Mouse (Mus musculus) ES-CJ7 (cell line): ENCODE measurements at regions not wholly inside any gene's neighbourhood (a gene's known extent, or its start where the extent isn't known, plus 50 kb on each side); places are given as distances from the start of the nearest gene placed in this dataset.

Experiments
- DNase-seq: peaks from one replicate; pipeline ENCODE4 v3.0.0; 2011; ENCODE audit warnings: low read depth, low spot score

DNA sequence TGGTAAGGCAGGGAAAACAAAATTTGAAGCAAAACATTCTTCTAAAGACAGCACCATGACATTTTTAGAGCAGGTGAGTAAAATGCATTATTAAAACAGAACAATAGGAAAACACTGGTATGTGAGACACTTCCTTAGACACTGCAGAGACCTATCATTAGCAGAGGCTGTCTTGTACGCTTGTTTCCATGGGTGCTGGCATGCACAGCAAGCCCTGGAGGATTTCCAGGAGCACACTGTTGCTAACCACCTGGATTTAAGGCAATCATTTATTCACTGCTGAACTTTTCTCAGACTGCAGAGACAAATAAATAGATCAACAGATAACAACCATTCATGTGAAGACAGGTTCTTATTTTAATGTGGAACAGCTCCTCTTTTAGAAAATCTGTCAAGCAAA is 127.7 kb downstream of the Pros1 start:
- no peak for DNase-seq

- no peak for DNase-seq
Observed at GRCm38 (mm10) chr16:62982558-62982957, 128.5 kb downstream of the Pros1 start.

- no peak for DNase-seq
Observed at GRCm38 (mm10) chr16:62995555-62995954, 141.4 kb downstream of the Pros1 start.

DNA sequence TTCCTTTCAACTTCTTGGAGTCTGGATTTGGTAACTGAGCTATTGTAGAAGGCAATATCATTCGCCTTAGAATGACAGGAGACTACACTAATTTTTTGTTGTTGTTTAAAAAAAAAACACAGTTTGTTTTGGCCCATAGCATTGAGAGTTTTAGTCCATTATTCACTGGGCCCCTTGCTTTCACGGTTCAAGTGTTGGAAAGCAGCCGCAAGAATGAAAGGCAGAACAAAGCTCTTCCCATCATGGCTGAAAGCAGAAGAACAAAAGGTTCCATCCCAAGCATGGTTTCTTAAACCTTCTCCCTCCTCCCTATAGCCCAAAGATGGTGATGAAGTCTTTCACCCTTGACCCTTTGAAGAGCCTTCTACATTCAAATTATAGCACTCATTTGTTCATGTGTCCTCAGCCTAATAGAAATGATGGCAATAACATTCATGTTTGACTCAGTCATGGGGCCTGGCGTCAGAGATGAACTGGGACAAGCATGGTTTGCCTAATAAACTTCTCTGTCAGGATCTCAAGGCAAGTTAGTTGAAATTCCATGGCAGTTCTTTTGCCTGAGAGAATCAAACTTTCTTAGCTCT is 157.1 kb downstream of the Pros1 start:
- DNase-seq, result no peak

- peak; percentile 49 for DNase-seq
Observed at GRCm38 (mm10) chr16:63014453-63014852, 160.3 kb downstream of the Pros1 start.

DNA sequence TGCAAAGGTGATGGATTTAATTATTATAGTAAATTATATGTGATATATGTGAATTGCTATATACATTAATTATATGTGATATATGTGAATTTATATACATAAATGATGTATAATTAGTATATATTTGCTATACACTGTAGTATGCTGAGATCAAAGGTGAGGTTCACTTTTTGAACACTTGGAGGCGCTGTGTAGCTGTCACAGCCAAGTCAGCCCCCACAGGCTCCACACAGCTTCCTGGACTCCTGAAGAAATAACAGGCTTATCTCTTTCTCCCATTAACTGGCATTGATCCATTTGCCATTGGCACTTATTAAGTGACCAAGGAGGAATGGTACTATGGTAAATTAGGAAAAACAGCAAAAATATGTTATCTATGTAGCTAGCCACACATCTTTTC is 162.0 kb downstream of the Pros1 start:
- DNase-seq, result peak; percentile 36

DNA sequence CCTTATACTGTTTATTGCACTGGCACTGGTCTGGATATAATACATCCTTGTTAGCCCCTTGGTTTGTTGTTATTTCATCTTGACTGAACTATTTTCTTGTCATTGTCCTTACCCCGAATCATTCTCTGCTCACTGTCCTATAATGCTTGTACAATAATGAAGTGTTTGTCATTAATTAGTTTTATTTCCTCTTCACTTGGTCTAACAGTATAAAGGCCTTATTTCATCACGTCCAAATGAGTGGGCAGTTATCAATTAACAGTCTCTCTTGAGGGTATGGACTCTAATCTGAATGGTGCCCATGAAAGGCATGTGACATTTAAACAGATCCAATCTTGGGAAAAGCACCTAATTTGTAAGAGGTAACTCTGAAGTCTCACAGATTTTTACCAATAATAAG is 162.6 kb downstream of the Pros1 start:
- no peak for DNase-seq

GRCm38 (mm10) chr16:63030399-63030798 is 176.3 kb downstream of the Pros1 start:
- DNase-seq, result no peak

DNA sequence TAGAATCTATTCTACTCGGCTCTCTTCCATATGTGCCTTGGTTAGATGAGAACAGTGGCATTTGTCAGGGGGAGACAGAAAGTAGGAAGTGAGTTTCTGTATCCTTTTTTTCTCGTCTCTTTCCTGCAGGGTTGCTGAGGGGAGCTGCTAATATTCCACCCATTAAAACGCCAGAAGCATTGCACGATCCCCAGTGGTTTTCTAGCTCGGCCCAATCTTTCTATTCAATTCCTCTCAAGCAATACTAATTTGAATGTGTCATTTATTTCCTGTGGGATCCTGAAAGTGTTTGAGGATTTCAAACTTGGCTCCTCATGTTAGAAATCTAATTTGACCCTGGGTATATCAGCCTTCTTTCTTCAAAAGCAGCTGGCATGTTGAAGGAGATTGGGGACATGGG is 176.9 kb downstream of the Pros1 start:
- no peak for DNase-seq

GRCm38 (mm10) chr16:63031802-63032201 is 177.7 kb downstream of the Pros1 start:
- DNase-seq, result no peak

DNA sequence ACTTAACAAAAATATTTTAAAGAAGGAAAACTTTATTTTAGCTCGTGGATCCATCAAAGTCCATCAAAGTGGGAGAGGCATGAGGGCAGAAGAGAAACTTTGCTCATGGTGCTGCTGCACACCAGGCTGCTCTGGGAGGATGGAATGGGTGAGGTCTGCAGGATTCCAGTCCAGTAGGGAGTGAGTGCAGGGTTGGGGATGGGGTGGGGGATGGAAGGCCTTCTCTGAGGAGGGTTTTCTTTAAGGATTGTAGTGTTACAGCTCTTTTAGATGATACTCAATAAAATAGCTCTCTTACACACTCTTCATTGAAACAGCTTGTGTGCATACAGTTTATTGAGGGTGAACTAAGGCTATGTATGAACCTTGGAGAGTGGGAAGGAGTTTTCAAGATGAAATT is 195.0 kb downstream of the Pros1 start:
- DNase-seq, result no peak

DNA sequence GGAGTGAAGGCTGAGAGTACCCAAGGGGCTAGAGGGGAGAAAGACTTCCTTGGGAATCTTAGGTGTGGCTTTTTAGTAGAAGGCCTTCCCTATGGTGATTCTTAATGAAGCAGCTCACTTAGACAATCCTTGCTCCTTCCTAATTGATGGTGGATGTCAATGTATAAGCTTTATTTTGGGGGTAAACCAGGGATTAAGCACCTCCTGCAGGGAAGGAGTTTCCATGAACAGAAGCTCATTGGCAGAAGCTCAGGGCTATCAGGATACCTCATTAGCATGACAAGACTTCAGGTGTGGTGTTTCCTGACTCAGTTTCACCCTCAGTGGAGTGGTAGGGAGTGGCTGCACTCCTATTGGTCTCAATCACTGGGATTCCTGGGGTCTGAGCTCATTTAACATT is 208.8 kb downstream of the Pros1 start:
- DNase-seq, result peak; percentile 75

DNA sequence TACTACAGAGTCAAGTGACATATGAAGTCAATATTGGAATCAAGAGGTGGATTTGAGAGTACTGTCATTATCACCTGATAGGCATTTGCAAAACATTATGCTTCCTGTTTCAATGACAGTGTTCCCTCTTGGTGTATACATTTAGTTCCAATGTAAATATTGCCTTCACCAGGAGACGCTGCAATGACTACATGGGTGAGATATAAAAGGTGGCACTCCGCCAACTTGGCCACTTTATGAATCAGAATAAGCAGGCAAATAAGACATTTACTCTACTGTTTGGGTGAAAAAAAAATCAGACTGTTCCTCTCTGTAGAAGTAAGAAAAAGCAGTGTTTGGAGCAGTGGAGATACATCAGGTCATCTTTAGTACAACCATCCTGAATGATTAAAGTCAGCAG is 215.9 kb downstream of the Pros1 start:
- DNase-seq, result no peak

GRCm38 (mm10) chr16:63075814-63076213 is 221.7 kb downstream of the Pros1 start:
- DNase-seq, result no peak

DNA sequence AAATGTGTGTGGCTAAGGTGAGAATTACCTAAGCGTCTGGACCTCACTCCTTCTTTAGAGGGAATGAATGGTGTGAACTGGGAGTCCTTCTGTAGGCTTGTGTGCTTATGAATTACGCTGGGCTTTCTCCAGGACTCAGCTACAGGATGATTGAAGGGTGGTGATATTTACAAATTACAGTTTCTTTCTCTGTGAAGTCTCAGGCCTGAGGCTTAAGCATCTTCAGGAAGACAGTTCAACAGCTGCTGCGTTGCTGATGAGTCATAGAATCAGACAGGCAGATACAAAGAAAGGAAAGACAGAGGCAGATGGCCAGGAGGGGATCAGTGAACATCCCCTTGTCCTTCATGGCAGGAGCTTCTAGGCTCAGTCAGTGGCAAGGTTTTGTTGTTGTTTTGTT is 227.3 kb downstream of the Pros1 start:
- DNase-seq, result no peak

GRCm38 (mm10) chr16:63083256-63083655 is 229.1 kb downstream of the Pros1 start:
- no peak for DNase-seq

- DNase-seq, result no peak
Observed at GRCm38 (mm10) chr16:63084021-63084756, 230.1 kb downstream of the Pros1 start.

DNA sequence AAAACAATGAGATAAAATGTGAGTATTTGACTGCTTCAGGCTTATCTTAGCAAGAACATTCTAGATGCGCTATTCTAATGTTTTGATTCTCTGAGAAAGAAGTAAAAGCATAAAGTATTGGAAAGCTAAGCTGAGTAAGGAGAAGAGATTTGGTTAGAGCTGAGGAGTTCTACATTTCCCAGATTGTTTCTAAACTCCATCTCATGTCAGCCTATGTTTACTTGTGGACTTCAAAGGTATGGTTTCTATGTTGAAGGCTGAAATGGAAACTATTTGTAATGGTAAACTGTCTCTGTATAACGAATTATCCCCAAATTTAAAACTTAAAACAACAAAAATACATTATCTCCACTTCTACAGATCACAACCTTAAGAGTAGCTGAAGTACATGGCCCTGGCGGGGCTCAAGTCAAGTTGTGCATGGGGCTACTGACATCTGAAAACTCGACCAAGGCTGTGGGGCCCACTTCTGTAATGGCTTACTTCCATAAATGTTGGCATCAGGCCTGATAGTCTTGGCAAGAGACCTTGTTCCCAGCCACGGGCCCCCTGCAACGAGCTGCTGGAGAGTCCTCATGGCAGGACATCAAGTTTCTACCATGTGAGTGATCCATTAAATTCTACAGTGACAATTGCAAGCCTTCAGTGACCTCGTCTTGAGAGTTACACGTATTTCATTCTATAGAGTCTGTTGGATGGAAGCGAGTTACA is 232.1 kb downstream of the Pros1 start:
- DNase-seq, result no peak

- DNase-seq, result no peak
Observed at GRCm38 (mm10) chr16:63091471-63092300, 237.6 kb downstream of the Pros1 start.

DNA sequence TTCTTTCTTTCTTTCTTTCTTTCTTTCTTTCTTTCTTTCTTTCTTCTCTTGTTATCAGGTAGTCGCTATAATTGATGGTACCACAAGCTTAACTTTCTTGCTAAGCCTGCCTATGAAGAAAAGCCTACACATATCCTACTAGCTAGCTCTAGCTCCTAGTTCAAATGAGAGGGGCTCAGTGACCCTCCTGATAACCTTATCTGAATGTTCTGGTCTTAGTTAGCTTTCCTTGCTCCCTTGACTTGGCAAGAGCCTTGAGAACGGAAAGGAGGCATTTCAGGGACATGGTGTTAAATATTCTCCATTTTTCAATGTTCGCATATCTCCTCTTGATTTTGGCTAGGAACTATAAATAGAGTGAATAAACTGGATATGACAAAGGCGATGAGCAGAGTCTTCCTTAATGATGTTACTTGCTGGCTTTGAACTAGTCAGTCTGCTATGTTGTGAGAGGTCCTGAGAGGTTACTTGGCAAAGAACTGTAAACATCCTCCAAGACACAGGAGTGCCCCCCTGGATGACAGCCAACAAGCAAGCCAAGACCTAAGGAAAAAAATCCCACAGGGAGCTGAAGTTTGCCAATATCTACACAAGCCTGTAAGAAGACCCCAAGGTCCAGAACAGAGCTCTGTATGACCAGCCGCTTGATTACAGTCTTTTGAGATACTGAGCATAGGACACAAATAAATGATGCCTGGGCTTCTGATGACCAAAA is 240.2 kb downstream of the Pros1 start:
- DNase-seq, result no peak

GRCm38 (mm10) chr16:63102362-63102761 is 248.3 kb downstream of the Pros1 start:
- no peak for DNase-seq
